Mouse (Mus musculus): ENCODE results near the gene Adgrd1.

Gene Adgrd1

GRCm38 (mm10) chr5:129096511-129096910 is at the start of gene Adgrd1:
Adgrd1 (plus strand) TSS chr5:129096750.
- peak; percentile 98 for DNase-seq

GRCm38 (mm10) chr5:129049372-129049771 is 47.2 kb upstream of the Adgrd1 start:
- DNase-seq = no peak

DNA sequence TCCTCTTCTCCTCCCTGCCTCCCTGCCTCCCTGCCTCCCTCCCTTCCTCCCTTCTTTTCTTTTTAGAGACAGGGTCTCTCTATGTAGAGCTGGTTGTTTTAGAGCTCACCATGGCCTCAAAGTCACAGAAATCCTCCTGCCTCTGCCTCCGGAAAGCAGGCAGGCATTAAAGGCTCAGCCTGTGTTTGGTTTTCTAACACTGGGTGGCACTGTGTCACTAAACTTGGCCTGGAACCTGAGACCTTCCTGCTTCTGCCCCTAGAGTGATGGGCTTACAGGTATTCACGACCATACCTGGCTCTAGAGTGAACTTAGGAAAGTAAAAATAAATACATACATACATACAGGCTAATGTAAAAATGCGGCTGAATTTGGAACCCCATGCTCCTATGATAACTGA is 44.6 kb upstream of the Adgrd1 start:
- DNase-seq = no peak

DNA sequence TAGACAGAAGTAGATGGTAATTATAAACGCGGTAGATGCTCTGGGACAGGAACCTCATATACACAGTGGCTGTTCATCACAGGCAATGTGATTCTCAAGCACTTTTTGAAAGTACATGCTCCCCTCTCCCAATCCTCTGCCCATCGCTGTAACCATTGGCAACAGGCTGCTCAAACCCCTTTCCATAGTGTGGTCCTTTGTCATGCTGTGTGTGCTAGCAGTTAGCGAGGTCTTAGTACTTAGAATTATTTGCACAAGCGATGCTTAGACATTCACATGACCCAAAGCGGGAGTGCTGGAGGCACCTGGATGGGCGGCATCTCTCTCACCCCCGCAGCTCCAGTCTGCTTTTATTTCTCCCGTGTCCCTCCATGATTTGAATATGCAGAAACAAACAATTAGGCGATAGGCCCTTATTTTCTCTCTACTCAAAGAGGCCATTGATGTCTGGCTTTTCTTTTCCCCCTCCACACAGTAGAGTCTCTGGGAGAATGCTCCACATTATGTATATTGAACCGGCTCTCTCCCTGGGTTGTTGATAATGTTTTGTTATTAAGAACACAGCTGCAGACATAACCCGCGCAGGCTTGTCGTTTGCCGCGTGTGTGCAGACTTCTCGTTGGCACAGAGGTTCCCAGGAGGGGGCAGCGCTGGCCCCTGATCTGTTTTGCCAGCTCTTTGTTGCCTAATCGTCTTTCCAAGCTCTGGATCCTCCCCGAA is 43.8 kb upstream of the Adgrd1 start:
- DNase-seq = no peak

GRCm38 (mm10) chr5:129054675-129055284 is 41.8 kb upstream of the Adgrd1 start:
- DNase-seq = no peak

- DNase-seq = no peak
Measured at GRCm38 (mm10) chr5:129059116-129059515, 37.4 kb upstream of the Adgrd1 start.

GRCm38 (mm10) chr5:129061579-129061978 is 35.0 kb upstream of the Adgrd1 start:
- no peak for DNase-seq

DNA sequence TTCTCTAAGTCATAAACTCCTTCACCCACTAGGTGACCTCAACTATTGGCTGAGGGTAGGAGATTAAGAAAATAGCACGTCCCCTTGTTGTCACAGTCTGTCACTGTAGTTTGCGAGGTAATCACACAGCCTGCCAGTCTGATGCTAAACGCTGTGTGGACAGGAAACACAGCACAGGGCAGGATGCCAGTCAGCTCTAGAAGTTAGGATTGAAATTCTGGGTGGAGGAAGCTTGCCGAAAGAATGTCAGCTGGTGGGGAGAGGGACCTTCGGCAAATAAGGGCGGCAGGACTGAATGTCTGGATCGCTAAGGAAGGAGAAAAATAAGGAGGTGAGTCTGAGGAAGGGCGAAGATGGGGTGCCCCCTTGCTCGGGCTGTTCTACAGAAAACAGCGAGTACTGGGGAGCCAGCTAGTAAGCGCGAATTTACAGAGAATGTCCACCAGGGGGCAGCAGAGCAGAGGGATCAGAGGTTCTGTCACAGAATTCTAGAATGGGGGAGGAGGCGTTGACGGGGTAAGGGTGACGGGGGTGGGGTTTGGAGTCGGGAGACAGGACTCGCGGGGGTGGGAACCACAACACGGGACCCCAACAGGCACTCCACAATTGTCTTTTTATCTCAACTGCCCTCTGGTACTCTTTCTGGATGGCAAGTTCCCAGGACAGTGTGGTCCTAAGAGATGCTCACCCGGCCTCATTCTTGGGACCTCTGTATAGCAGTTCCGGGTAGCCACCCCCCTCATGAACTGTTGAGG is 33.3 kb upstream of the Adgrd1 start:
- peak; percentile 96 for DNase-seq

- DNase-seq = no peak
Measured at GRCm38 (mm10) chr5:129063792-129064087, 32.8 kb upstream of the Adgrd1 start.

GRCm38 (mm10) chr5:129064186-129064585 is 32.4 kb upstream of the Adgrd1 start:
- DNase-seq = no peak

DNA sequence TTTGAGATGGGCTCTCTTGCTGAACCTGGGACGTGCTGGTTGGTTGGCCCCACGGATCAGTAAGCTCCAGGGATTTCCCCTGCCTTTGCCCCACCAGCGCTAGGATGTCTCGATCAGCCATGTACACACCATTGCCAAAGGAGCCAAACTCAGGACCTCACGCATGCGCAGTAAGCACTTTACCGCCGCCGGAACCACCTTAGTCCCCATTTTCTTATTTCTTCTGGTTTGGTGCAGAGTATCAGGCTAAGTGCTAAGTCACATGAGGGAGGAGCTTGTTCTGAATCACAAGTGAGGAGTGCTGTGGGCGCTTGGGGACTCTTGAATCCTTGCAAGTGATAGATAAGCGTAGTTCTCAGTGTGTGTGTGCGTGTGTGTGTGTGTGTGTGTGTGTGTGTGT is 31.2 kb upstream of the Adgrd1 start:
- DNase-seq = peak; percentile 91

DNA sequence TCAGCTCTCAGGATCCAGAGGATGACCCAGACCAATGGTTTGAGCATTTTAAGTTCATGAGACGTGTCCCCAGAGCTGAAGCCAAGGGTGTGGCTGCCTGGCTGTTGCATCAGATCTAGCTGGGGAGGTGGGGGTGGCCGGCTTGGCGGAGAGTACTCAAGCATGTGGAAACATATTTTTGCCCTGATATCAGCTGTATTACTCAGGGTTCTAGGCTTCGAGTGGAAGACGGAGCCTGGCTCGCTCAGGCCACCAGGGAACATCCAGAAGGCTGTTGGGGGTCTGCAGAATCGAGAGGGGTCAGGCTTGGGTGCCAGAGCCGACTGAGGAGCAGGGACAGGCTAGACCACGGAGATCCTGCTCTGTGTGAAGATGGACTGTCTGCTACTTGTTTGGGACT is 30.6 kb upstream of the Adgrd1 start:
- DNase-seq = peak; percentile 98

- peak; percentile 97 for DNase-seq
Measured at GRCm38 (mm10) chr5:129066541-129067230, 29.9 kb upstream of the Adgrd1 start.

- DNase-seq = peak; percentile 93
Measured at GRCm38 (mm10) chr5:129067231-129067834, 29.2 kb upstream of the Adgrd1 start.

GRCm38 (mm10) chr5:129071761-129072280 is 24.7 kb upstream of the Adgrd1 start:
- DNase-seq = no peak

DNA sequence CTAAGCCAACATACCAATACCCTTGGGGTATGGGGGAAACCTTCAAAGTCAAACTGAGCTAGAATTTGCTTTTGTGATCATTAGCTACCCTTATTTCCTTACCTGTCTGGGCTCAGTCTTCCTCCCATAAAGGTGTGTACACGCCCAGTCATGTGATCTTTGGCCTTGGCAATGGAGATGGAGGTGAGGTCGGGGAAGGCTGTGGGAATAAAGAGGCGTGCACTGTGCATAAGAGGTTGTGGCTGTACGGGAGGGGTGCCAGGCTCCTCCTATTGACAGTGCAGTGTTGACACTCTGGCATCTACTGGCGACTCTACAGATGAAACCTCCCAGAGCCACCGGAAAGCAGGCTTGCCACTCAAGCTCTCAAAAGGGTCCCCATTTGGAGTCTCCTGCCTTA is 23.1 kb upstream of the Adgrd1 start:
- DNase-seq = no peak

GRCm38 (mm10) chr5:129076098-129076497 is 20.5 kb upstream of the Adgrd1 start:
- no peak for DNase-seq

GRCm38 (mm10) chr5:129077240-129077639 is 19.3 kb upstream of the Adgrd1 start:
- DNase-seq = no peak

DNA sequence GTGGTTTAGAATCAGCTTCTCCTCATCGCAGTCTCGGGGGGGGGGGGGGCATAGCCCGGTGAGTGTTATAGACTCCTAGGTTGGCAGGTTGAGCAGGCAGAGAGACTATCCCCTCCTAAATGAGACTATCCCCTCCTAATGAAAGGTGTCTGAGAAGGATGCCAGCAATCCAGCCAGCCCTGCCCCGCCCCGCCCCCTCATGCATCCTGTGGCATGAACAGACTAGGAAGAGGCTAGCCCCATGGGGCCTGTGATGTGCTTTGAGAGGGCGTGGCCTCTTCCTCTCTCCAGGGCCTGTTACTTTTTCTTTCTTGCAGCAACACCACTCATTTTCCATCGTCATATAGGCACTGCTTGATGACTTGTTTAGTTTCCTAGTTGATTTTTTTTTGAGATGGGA is 15.0 kb upstream of the Adgrd1 start:
- DNase-seq = no peak

GRCm38 (mm10) chr5:129085153-129085552 is 11.4 kb upstream of the Adgrd1 start:
- no peak for DNase-seq

GRCm38 (mm10) chr5:129092345-129093065 is 4.0 kb upstream of the Adgrd1 start:
- no peak for DNase-seq

GRCm38 (mm10) chr5:129093158-129093557 is 3.4 kb upstream of the Adgrd1 start:
- DNase-seq = no peak

Data from heart, adult 11 months (tissue).